Mouse (Mus musculus): Measurements from ENCODE around the gene Pnliprp2.

DNA sequence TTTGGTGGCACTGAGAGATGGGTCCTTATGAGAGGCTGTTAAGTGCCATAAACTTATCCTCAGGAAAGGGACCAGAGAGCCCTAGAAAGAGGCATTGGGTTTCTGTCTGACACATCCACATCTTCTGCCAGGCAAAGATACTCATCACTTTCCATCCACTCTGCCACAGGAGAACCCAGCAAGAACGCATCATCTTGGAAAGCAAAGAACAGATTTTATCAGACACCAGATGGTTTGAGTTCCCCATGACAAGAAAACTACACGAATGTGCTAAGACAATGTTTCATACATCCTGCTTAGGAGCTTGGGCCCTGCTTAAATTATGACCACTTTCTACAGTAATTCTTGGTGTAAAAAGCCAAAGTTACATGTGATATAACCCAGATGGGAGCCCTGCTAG lies 8.7 kb upstream of the Pnliprp2 start:
- no peak for TF ChIP-seq CTCF (IDR thresholded peaks at IDR 0.05; ENCODE audit: low read depth, low read length)
- TF ChIP-seq POLR2A (IDR thresholded peaks at IDR 0.05; ENCODE audit: borderline replicate concordance, low read depth, low read length): no peak
